Mouse (Mus musculus) ES-Bruce4 (cell line): ENCODE data around the gene Ckap4. TPM values are rescaled to one million over a fixed set of nuclear protein-coding genes. Genes with fewer than 3 reads are reported as not detected.

Source experiments
- H3K27ac ChIP-seq: 2 replicates; pipeline ENCODE4 v1.5.1; 2012; ENCODE audit warnings: low read length, inconsistent platforms; ENCODE audit not compliant: insufficient read depth
- H3K27me3 ChIP-seq: 2 replicates; pipeline ENCODE4 v1.6.1; 2012; ENCODE audit warnings: mild to moderate bottlenecking, low read length, inconsistent platforms; ENCODE audit not compliant: control insufficient read depth, poor library complexity, insufficient read depth, severe bottlenecking
- H3K36me3 ChIP-seq: 2 replicates; pipeline ENCODE4 v1.6.1; 2012; ENCODE audit warnings: inconsistent platforms, mild to moderate bottlenecking, low read length, moderate library complexity; ENCODE audit not compliant: control insufficient read depth, poor library complexity, insufficient read depth, severe bottlenecking
- H3K4me1 ChIP-seq: one replicate; pipeline ENCODE4 v1.8.1; 2011; ENCODE audit warnings: low read length; ENCODE audit not compliant: control insufficient read depth, insufficient read depth
- H3K4me3 ChIP-seq: 2 replicates; pipeline ENCODE4 v1.5.1; 2011; ENCODE audit warnings: low read depth, mild to moderate bottlenecking, low read length
- H3K9ac ChIP-seq: 2 replicates; pipeline ENCODE4 v1.6.1; 2012; ENCODE audit warnings: low read depth, mild to moderate bottlenecking, inconsistent platforms; ENCODE audit not compliant: poor library complexity, severe bottlenecking
- H3K9me3 ChIP-seq: replicated peaks from 2 replicates; pipeline ENCODE4 v1.6.1; 2012; ENCODE audit warnings: mild to moderate bottlenecking, low read length, inconsistent platforms; ENCODE audit not compliant: control insufficient read depth, poor library complexity, insufficient read depth, severe bottlenecking
- CTCF ChIP-seq: IDR thresholded peaks from one replicate; pipeline ENCODE4 v1.8.1; 2011; ENCODE audit warnings: low read depth, low read length
- EP300 ChIP-seq: IDR thresholded peaks from 2 replicates; pipeline ENCODE4 v1.6.1; 2011; ENCODE audit warnings: low read depth, low read length; ENCODE audit not compliant: insufficient read depth
- POLR2A ChIP-seq: IDR thresholded peaks from one replicate; pipeline ENCODE4 v1.8.1; 2011; ENCODE audit warnings: low read length; ENCODE audit not compliant: insufficient read depth
- polyA plus RNA-seq: library from polyadenylated mRNA; stranded (reverse); fragments of >200 nt; gene quantifications from 2 replicates; pipeline ENCODE4 v1.2.4, GENCODE M21; 2011; ENCODE audit warnings: low read depth; ENCODE audit not compliant: missing spikeins, insufficient read depth, insufficient read length

Ckap4 gene
- polyA plus RNA-seq, 1 experiment: 53.4 TPM

- TF ChIP-seq POLR2A (no peak), CTCF (no peak), EP300 (no peak)
- H3K27ac ChIP-seq: no peak within 1 kb of the TSS
- peak within 1 kb of the TSS; percentile 48 for H3K9ac ChIP-seq
- no peaks in the 10 kb centered on the region for H3K27me3 ChIP-seq
- H3K9me3 ChIP-seq: no peaks in the 10 kb centered on the region
- no peaks in the 10 kb centered on the region for H3K4me1 ChIP-seq
- H3K4me3 ChIP-seq: peak within 1 kb of the TSS; percentile 82
- no peaks in the 10 kb centered on the region for H3K36me3 ChIP-seq
Observed at GRCm38 (mm10) chr10:84576395-84577070, 42.7 kb upstream of the Ckap4 start, which contains the start of gene Tcp11l2. Gene Tcp11l2, plus strand, starts transcription at chr10:84576626.

GRCm38 (mm10) chr10:84576029-84576394 is 42.1 kb upstream of the Ckap4 start:
- no peak overlapping the region for H3K9ac ChIP-seq
- H3K27me3 ChIP-seq: no peaks in the 10 kb centered on the region
- H3K4me3 ChIP-seq: peak overlapping the region; percentile 82
- TF ChIP-seq POLR2A (no peak), EP300 (no peak), CTCF (no peak)
- no peaks in the 10 kb centered on the region for H3K9me3 ChIP-seq
- H3K36me3 ChIP-seq: no peaks in the 10 kb centered on the region
- H3K27ac ChIP-seq: no peak overlapping the region
- H3K4me1 ChIP-seq: no peaks in the 10 kb centered on the region

- Histone ChIP-seq H3K9ac (no peak overlapping the region), H3K4me3 (no peak overlapping the region), H3K36me3 (no peaks in the 10 kb centered on the region)
Observed at GRCm38 (mm10) chr10:84573671-84574420, 40.0 kb upstream of the Ckap4 start.

GRCm38 (mm10) chr10:84571052-84571639 is 37.3 kb upstream of the Ckap4 start:
- Histone ChIP-seq H3K27me3 (no peaks in the 10 kb centered on the region), H3K36me3 (no peaks in the 10 kb centered on the region), H3K9ac (no peak overlapping the region), H3K27ac (no peak overlapping the region), H3K4me1 (no peaks in the 10 kb centered on the region), H3K9me3 (no peaks in the 10 kb centered on the region), H3K4me3 (no peak overlapping the region)
- TF ChIP-seq CTCF (no peak), EP300 (no peak), POLR2A (no peak)

More at GRCm38 (mm10) chr10:84573671-84574420, 40.0 kb upstream of the Ckap4 start:
- Histone ChIP-seq H3K4me1 (no peaks in the 10 kb centered on the region), H3K27me3 (no peaks in the 10 kb centered on the region), H3K27ac (no peak overlapping the region), H3K9me3 (no peaks in the 10 kb centered on the region)
- TF ChIP-seq EP300: no peak
- no peak for TF ChIP-seq POLR2A
- no peak for TF ChIP-seq CTCF

GRCm38 (mm10) chr10:84564427-84564826 is 30.6 kb upstream of the Ckap4 start:
- H3K4me1 ChIP-seq: no peaks in the 10 kb centered on the region
- no peak overlapping the region for H3K9ac ChIP-seq
- no peaks in the 10 kb centered on the region for H3K27me3 ChIP-seq
- H3K27ac ChIP-seq: no peak overlapping the region
- TF ChIP-seq EP300 (no peak), POLR2A (no peak), CTCF (no peak)
- H3K9me3 ChIP-seq: no peaks in the 10 kb centered on the region
- no peak overlapping the region for H3K4me3 ChIP-seq
- H3K36me3 ChIP-seq: no peaks in the 10 kb centered on the region
